Mouse (Mus musculus): ENCODE measurements around the gene Tbx4. TPM values are rescaled to one million over a fixed set of nuclear protein-coding genes. Genes with fewer than 3 reads are reported as not detected.

The Tbx4 gene
- total and polyA plus RNA-seq, 3 experiments, result 0.12 to 0.64 TPM; not detected in 1

GRCm38 (mm10) chr11:85929651-85930050 is 43.4 kb downstream of the Tbx4 start:
- no peaks in the 10 kb centered on the region for H3K9me3 ChIP-seq (replicated peaks; ENCODE audit: insufficient read depth, low read length)
- DNase-seq (ENCODE audit: low read depth, low spot score), result no peak
- no peak overlapping the region for H3K27ac ChIP-seq (ENCODE audit: control insufficient read depth, low read depth, low read length)
- no peak overlapping the region for H3K9ac ChIP-seq (ENCODE audit: control insufficient read depth, low read depth, low read length, poor library complexity, severe bottlenecking)
- peaks cover 0 to 13% of the 10 kb centered on the region in 2 experiments; a peak in 1 of 4 replicates for H3K4me1 ChIP-seq (ENCODE audit: control insufficient read depth in 1 of 2, insufficient read depth in 2 of 2, low read length in 2 of 2)
- no peaks in the 10 kb centered on the region; the same call in 1 of the 2 replicates for H3K79me2 ChIP-seq (ENCODE audit: control insufficient read depth, insufficient read depth, low read length, poor library complexity)
- TF ChIP-seq MYB (IDR thresholded peaks at IDR 0.05; ENCODE audit: low read depth, low read length), result no peak
- H3K36me3 ChIP-seq (ENCODE audit: control insufficient read depth in 1 of 2, insufficient read depth in 2 of 2, low read length in 2 of 2), result peaks cover 0 to 8% of the 10 kb centered on the region in 2 experiments; a peak in 2 of 4 replicates
- no peaks in the 10 kb centered on the region for H3K27me3 ChIP-seq (ENCODE audit: control insufficient read depth in 1 of 2, insufficient read depth in 2 of 2, low read length in 2 of 2)
- H3K4me3 ChIP-seq (ENCODE audit: control insufficient read depth in 1 of 2, insufficient read depth in 1 of 2, low read depth in 2 of 2, low read length in 2 of 2), result no peak overlapping the region

- H3K27me3 ChIP-seq (ENCODE audit: control insufficient read depth in 1 of 2, insufficient read depth in 2 of 2, low read length in 2 of 2), result no peaks in the 10 kb centered on the region
- no peaks in the 10 kb centered on the region for H3K36me3 ChIP-seq (ENCODE audit: control insufficient read depth in 1 of 2, insufficient read depth in 2 of 2, low read length in 2 of 2)
- H3K79me2 ChIP-seq (ENCODE audit: control insufficient read depth, insufficient read depth, low read length, poor library complexity), result no peaks in the 10 kb centered on the region
- H3K4me3 ChIP-seq (ENCODE audit: control insufficient read depth in 1 of 2, insufficient read depth in 1 of 2, low read depth in 2 of 2, low read length in 2 of 2), result no peak overlapping the region
- H3K27ac ChIP-seq (ENCODE audit: control insufficient read depth, low read depth, low read length), result no peak overlapping the region
- H3K9me3 ChIP-seq (replicated peaks; ENCODE audit: insufficient read depth, low read length), result no peaks in the 10 kb centered on the region
- DNase-seq (ENCODE audit: low read depth, low spot score), result no peak
- no peak overlapping the region for H3K9ac ChIP-seq (ENCODE audit: control insufficient read depth, low read depth, low read length, poor library complexity, severe bottlenecking)
- no peak for TF ChIP-seq RCOR1 (IDR thresholded peaks at IDR 0.05; ENCODE audit: low read depth, low read length)
- no peak for TF ChIP-seq TAL1 (IDR thresholded peaks at IDR 0.05; ENCODE audit: low read length)
- TF ChIP-seq POLR2A (IDR thresholded peaks at IDR 0.05; ENCODE audit: control insufficient read depth in 1 of 2, insufficient read depth in 1 of 2, low read depth in 1 of 2, low read length in 2 of 2, poor library complexity in 1 of 2), result no peak
- H3K4me1 ChIP-seq (ENCODE audit: control insufficient read depth in 1 of 2, insufficient read depth in 2 of 2, low read length in 2 of 2), result no peaks in the 10 kb centered on the region
Measured at GRCm38 (mm10) chr11:85941785-85942570, 55.8 kb downstream of the Tbx4 start.

DNA sequence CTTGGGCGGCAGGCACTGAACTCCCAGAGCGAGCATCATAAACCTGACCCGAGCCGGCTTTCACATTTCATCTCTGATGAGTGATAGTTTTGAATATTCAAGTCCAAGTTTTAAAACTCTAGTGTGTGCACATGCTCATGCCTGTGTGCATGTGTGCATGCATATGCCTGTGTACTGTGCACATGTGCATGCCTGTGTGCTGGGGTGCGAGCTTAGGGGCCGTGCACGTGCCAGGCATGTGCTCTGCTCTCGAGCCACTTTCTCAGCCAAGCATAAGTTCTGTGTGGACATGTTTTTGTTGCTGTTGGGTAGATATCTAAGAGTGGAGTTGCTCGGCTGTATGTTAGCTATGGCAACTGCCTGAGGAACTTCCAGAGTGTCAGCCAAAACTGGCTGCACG is 62.5 kb downstream of the Tbx4 start:
- no peaks in the 10 kb centered on the region for H3K79me2 ChIP-seq (ENCODE audit: control insufficient read depth, insufficient read depth, low read length, poor library complexity)
- DNase-seq (ENCODE audit: low read depth, low spot score), result no peak
- peaks cover 0 to 10% of the 10 kb centered on the region in 2 experiments; a peak in 2 of 4 replicates for H3K36me3 ChIP-seq (ENCODE audit: control insufficient read depth in 1 of 2, insufficient read depth in 2 of 2, low read length in 2 of 2)
- H3K9me3 ChIP-seq (replicated peaks; ENCODE audit: insufficient read depth, low read length), result no peaks in the 10 kb centered on the region
- H3K27ac ChIP-seq (ENCODE audit: control insufficient read depth, low read depth, low read length), result no peak overlapping the region
- H3K4me1 ChIP-seq (ENCODE audit: control insufficient read depth in 1 of 2, insufficient read depth in 2 of 2, low read length in 2 of 2), result peaks cover 6 to 8% of the 10 kb centered on the region in 2 experiments
- H3K4me3 ChIP-seq (ENCODE audit: control insufficient read depth in 1 of 2, insufficient read depth in 1 of 2, low read depth in 2 of 2, low read length in 2 of 2), result no peak overlapping the region
- H3K27me3 ChIP-seq (ENCODE audit: control insufficient read depth in 1 of 2, insufficient read depth in 2 of 2, low read length in 2 of 2), result no peaks in the 10 kb centered on the region
- no peak overlapping the region for H3K9ac ChIP-seq (ENCODE audit: control insufficient read depth, low read depth, low read length, poor library complexity, severe bottlenecking)
- TF ChIP-seq ZMIZ1 (IDR thresholded peaks at IDR 0.05; ENCODE audit: low read depth, low read length) (no peak), MAX (IDR thresholded peaks at IDR 0.05; ENCODE audit: low read length) (no peak), SIN3A (IDR thresholded peaks at IDR 0.05; ENCODE audit: low read length) (no peak), ZNF384 (IDR thresholded peaks at IDR 0.05; ENCODE audit: low read depth, low read length) (no peak), BHLHE40 (IDR thresholded peaks at IDR 0.05; ENCODE audit: borderline replicate concordance, low read depth, low read length) (no peak), RCOR1 (IDR thresholded peaks at IDR 0.05; ENCODE audit: low read depth, low read length) (no peak), GABPA (IDR thresholded peaks at IDR 0.05; ENCODE audit: low read depth, low read length) (no peak), MAZ (IDR thresholded peaks at IDR 0.05; ENCODE audit: low read depth, low read length) (no peak), HCFC1 (IDR thresholded peaks at IDR 0.05; ENCODE audit: low read depth, low read length) (no peak)

Measured in MEL (cell line).